Mouse (Mus musculus) ES-E14 (cell line): ENCODE data around the gene Arpc2. TPM values are rescaled to one million over a fixed set of nuclear protein-coding genes. Genes with fewer than 3 reads are reported as not detected.

ENCODE experiments used
- DNase-seq: peaks from one replicate; pipeline ENCODE4 v3.0.0-alpha.2; 2013; ENCODE audit warnings: low read depth, low spot score
- H3K27ac ChIP-seq: 2 replicates; pipeline ENCODE4 v1.5.1; 2012; ENCODE audit warnings: low read depth, mild to moderate bottlenecking, low read length, moderate library complexity, mixed read lengths; ENCODE audit not compliant: poor library complexity, insufficient read depth, severe bottlenecking
- H3K36me3 ChIP-seq: 2 replicates; pipeline ENCODE4 v1.6.1; 2012; ENCODE audit warnings: mild to moderate bottlenecking, low read length, moderate library complexity, mixed read lengths; ENCODE audit not compliant: control insufficient read depth, poor library complexity, insufficient read depth, severe bottlenecking
- H3K4me1 ChIP-seq, 2 experiments: fragments of 150-350 bp in 1 of 2; sonication (generic) in 1 of 2; 2 replicates each; pipeline ENCODE4 v1.6.1; 2012; ENCODE audit warnings: low read length in 2 of 2, mild to moderate bottlenecking in 1 of 2, mixed read lengths in 1 of 2; ENCODE audit not compliant: control insufficient read depth in 2 of 2, insufficient read depth in 2 of 2, poor library complexity in 1 of 2
- H3K4me3 ChIP-seq, 2 experiments: fragments of 150-350 bp in 1 of 2; sonication (generic) in 1 of 2; 2 replicates each; pipeline ENCODE4 v1.5.1; 2012; ENCODE audit warnings: low read length in 2 of 2, low read depth in 1 of 2, mild to moderate bottlenecking in 1 of 2, mixed read lengths in 1 of 2; ENCODE audit not compliant: insufficient read depth in 1 of 2, poor library complexity in 1 of 2, severe bottlenecking in 1 of 2
- H3K9ac ChIP-seq: 2 replicates; pipeline ENCODE4 v1.6.1; 2012; ENCODE audit warnings: low read depth, mild to moderate bottlenecking, low read length, mixed read lengths; ENCODE audit not compliant: poor library complexity, insufficient read depth, severe bottlenecking
- H3K9me3 ChIP-seq: fragments of 150-350 bp; sonication (generic); 2 replicates; pipeline ENCODE4 v1.6.1; 2012; ENCODE audit warnings: low read depth, mild to moderate bottlenecking, low read length; ENCODE audit not compliant: control insufficient read depth, insufficient read depth
- CHD2 ChIP-seq: IDR thresholded peaks from 2 replicates; pipeline ENCODE4 v1.6.1; 2014; ENCODE audit warnings: mild to moderate bottlenecking, low read depth, low read length, inconsistent platforms
- HCFC1 ChIP-seq: IDR thresholded peaks from 2 replicates; pipeline ENCODE4 v1.6.1; 2012; ENCODE audit warnings: low read length, inconsistent platforms, borderline replicate concordance; ENCODE audit not compliant: insufficient read depth
- MAFK ChIP-seq: IDR thresholded peaks from 2 replicates; pipeline ENCODE4 v1.6.1; 2014; ENCODE audit warnings: mild to moderate bottlenecking, low read depth, low read length, inconsistent platforms; ENCODE audit not compliant: insufficient read depth
- ZC3H11A ChIP-seq: IDR thresholded peaks from 2 replicates; pipeline ENCODE4 v1.6.1; 2012; ENCODE audit warnings: low read depth, mild to moderate bottlenecking, inconsistent platforms, low read length, borderline replicate concordance
- ZNF384 ChIP-seq: IDR thresholded peaks from 2 replicates; pipeline ENCODE4 v1.6.1; 2012; ENCODE audit warnings: low read depth, low read length, inconsistent platforms
- in situ Hi-C, 2 experiments: fragments of 600-800 bp; cut with MboI; formaldehyde crosslinking; loops; one replicate each; pipeline ENCODE4 v1.15.1; 2025; ENCODE audit warnings: low sequenced_read_pairs in 2 of 2, inconsistent platforms in 1 of 2; ENCODE audit not compliant: unreplicated experiment in 2 of 2
- total RNA-seq: library from RNA; depleted of rRNA; stranded (reverse); fragments of 300-350 nt; gene quantifications from 2 replicates; pipeline ENCODE4 v1.2.3, GENCODE M21; 2012

Gene Arpc2
- total RNA-seq, 1 experiment, result 100 TPM

DNA sequence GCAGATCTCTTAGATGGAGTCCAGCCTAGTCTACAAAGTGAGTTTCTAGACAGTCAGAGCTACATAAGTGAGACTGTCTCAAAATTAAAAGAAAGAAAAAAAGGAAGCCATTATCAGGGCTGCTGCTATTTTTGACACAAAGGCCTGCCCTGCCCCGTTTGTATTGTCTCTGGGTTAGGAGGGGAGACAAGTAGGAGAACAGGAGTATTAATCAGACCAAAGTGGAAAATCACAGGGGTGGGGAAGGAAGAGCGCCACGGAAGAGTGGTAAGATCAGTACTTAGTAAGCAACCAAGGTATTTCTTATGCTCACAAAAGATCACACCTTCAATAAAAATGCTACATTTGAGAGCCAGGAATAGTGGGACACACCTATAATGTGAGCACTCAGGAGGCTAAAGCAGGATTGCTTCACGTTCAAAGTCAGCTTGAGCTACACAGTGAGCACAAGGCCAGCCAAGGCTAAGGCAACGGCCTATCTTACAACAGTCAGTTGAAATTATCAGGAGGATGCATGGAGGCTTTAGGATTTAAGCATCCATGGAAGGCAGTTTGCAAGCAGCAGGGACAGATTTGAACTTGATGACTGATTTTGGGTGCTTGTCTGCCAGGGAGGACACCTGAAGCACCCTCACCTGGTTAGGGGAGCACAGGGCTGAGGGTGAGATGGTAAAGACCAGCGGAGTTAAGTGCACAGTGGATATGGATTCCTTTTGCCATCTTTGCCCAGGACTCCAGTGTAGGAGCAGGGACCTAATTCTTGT, 64.6 kb downstream of the Arpc2 start:
- in situ Hi-C loops, result no loop called here
- TF ChIP-seq CHD2, result no peak
- TF ChIP-seq ZC3H11A, result no peak
- TF ChIP-seq MAFK, result no peak
- no peak for TF ChIP-seq ZNF384
- no peak for TF ChIP-seq HCFC1
- DNase-seq, result no peak
- Histone ChIP-seq H3K27ac (no peak overlapping the region), H3K4me1 (peaks cover 5 to 16% of the 10 kb centered on the region in 2 experiments; a peak in 3 of 4 replicates), H3K9ac (no peak overlapping the region), H3K4me3 (no peak overlapping the region), H3K36me3 (peaks cover 2% of the 10 kb centered on the region; the same call in 1 of the 2 replicates), H3K9me3 (no peaks in the 10 kb centered on the region)

DNA sequence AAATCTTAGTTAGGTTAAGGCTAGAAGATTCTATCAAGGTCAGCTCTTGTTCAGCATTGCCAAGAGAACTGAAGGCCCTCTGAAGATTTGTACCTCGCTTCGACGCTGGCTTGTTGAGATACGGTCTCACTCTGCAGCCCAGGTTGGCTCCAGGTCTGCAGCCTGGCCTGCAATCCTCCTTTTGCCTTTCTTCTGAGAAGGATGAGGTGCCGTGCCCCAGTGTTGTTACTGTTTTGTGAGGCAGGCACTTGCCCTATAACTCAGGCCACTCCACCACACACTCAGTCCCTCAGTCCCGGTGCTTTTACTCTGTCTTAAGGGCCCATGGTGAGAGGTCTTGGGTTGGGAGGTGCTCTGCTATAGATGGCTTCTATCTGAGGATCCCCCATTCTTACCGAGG, 66.3 kb downstream of the Arpc2 start:
- no peak for TF ChIP-seq ZNF384
- no peak for TF ChIP-seq MAFK
- TF ChIP-seq CHD2, result no peak
- Histone ChIP-seq H3K9ac (no peak overlapping the region), H3K4me1 (peaks cover 2 to 20% of the 10 kb centered on the region in 2 experiments; a peak in 3 of 4 replicates), H3K9me3 (no peaks in the 10 kb centered on the region), H3K4me3 (no peak overlapping the region), H3K27ac (no peak overlapping the region), H3K36me3 (no peaks in the 10 kb centered on the region)
- in situ Hi-C loops, result no loop called here
- no peak for DNase-seq

DNA sequence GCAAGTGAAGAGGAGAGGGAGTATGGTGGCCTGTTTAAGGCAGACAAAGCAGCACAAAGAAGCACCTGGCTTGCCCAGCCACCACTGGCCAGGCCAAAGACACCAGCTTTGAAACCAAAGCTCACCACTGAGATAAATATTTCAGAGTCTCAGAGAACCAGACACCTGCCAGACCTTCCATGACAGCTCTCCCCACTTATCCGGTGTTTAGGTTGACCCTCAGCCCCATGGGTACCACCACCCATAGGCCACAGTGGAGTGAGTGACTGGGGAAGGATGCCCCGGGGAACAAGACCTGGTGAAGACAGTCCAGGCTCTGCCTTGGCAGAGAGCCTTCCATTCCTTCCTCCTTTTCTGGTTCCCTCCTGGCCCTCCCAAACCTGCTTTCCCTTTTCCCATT, 67.0 kb downstream of the Arpc2 start:
- Histone ChIP-seq H3K27ac (no peak overlapping the region), H3K36me3 (no peaks in the 10 kb centered on the region), H3K9me3 (no peaks in the 10 kb centered on the region), H3K4me3 (peak overlapping the region in 1 of 2 experiments; percentile 75; a peak in 1 of 4 replicates), H3K4me1 (peaks cover 2 to 23% of the 10 kb centered on the region in 2 experiments; a peak in 3 of 4 replicates), H3K9ac (no peak overlapping the region)
- TF ChIP-seq ZC3H11A, result no peak
- no peak for TF ChIP-seq ZNF384
- TF ChIP-seq CHD2, result no peak
- TF ChIP-seq HCFC1, result no peak
- no peak for TF ChIP-seq MAFK
- in situ Hi-C loops, result no loop called here
- no peak for DNase-seq

DNA sequence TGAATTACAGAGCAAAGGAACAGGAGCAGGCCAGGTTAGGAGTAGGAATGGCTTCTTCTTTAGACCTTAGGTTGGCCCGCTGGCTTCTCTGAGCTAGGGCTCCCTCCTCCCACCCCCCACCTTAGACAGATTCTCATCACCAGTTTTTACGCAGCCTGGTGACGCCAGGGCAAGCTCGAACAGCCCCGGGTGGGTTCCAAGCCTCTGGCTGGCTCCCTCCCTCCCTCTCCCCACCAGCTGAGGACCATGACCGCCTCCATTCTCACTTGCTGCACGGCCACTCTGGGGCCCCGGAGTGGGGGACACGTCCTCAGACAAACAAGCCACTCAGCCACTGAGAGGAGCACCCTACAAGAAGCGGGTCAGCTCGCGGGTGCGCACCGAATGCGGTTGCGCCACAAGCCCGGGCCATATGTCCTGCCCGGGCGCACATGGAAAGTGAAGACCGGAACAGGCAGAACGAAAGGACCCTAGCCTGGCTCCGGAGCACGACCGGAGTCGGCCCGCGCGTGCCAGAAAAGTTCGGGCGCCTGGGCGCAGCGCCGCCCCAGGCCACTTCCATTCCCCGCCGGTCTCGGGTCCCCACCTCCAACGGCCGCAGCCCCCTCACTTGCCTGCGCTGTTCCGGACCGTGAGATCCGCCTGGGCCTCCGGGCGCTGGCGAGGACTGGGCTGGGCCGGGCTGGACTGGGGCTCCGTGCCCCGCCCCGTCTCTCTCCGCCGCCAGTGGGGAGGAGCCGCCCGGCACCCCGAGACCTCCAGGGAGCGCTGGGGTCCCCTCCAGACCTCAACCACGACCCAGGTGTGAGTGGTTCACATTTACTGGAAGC, 67.8 kb downstream of the Arpc2 start:
- H3K4me1 ChIP-seq, result peaks cover 2 to 23% of the 10 kb centered on the region in 2 experiments; a peak in 3 of 4 replicates
- in situ Hi-C loops, result no loop called here
- TF ChIP-seq ZC3H11A, result no peak
- TF ChIP-seq CHD2, result no peak
- TF ChIP-seq HCFC1, result no peak; the same call in 1 of the 2 replicates
- no peak for TF ChIP-seq ZNF384
- TF ChIP-seq MAFK, result no peak
- H3K27ac ChIP-seq, result peak overlapping the region; percentile 5; the same call in 1 of the 2 replicates
- H3K9ac ChIP-seq, result peak overlapping the region; percentile 80
- H3K4me3 ChIP-seq, result peak overlapping the region; percentile 67 to 75
- H3K36me3 ChIP-seq, result no peaks in the 10 kb centered on the region
- no peak for DNase-seq
- H3K9me3 ChIP-seq, result no peaks in the 10 kb centered on the region
